28 mouse cellular contexts compared by ENCODE assay signal in genomic region chr9:94133682-94134081, GRCm38 (mm10).
"Had no signal": no experiment of that assay in that cellular context is flagged by ENCODE, and none has a peak within 500 bp of the region (broad histone marks: within the 10 kb centered on the region; RNA-seq: fewer than 3 reads in every experiment).

No protein-coding gene starts in this region.

- H3K4me3 ChIP-seq: embryonic facial prominence, embryonic 10.5 days; embryonic facial prominence, embryonic 12.5 days; embryonic facial prominence, embryonic 13.5 days; embryonic facial prominence, embryonic 15.5 days; erythroblast, embryonic 14.5 days; forebrain, embryonic 10.5 days; forebrain, embryonic 12.5 days; forebrain, embryonic 13.5 days; forebrain, embryonic 15.5 days; gastrocnemius, adult 2 months had no signal

- DNase-seq: cerebellum, adult 2 months; cerebellum, adult 8-10 months; cerebellum, adult 9-10 months; cerebellum, adult 9-11 months; cerebellum, postnatal 10 days; cerebellum, postnatal 14 days; cerebellum, postnatal 25 days; cerebellum, postnatal 36 days; embryo, embryonic 11 days; forebrain, postnatal 0 days; gastrocnemius, adult 2 months; gastrocnemius, postnatal 10 days; gastrocnemius, postnatal 14 days; gastrocnemius, postnatal 25 days; gastrocnemius, postnatal 36 days; heart, adult 11 months; heart, adult 18-20 months had no signal

- H3K27ac ChIP-seq: embryonic facial prominence, embryonic 10.5 days; embryonic facial prominence, embryonic 12.5 days; embryonic facial prominence, embryonic 13.5 days; embryonic facial prominence, embryonic 15.5 days; forebrain, embryonic 10.5 days; forebrain, embryonic 12.5 days; forebrain, embryonic 13.5 days; forebrain, embryonic 15.5 days; gastrocnemius, adult 2 months had no signal

- H3K9me3 ChIP-seq: embryonic facial prominence, embryonic 10.5 days; embryonic facial prominence, embryonic 12.5 days; embryonic facial prominence, embryonic 13.5 days; embryonic facial prominence, embryonic 15.5 days; forebrain, embryonic 10.5 days; forebrain, embryonic 12.5 days; forebrain, embryonic 13.5 days; forebrain, embryonic 15.5 days had no signal

- H3K36me3 ChIP-seq: embryonic facial prominence, embryonic 10.5 days; embryonic facial prominence, embryonic 12.5 days; embryonic facial prominence, embryonic 13.5 days; embryonic facial prominence, embryonic 15.5 days; forebrain, embryonic 10.5 days; forebrain, embryonic 12.5 days; forebrain, embryonic 15.5 days had no signal

- H3K4me2 ChIP-seq: embryonic facial prominence, embryonic 12.5 days; embryonic facial prominence, embryonic 13.5 days; embryonic facial prominence, embryonic 15.5 days; forebrain, embryonic 12.5 days; forebrain, embryonic 13.5 days; forebrain, embryonic 15.5 days had no signal

- H3K27me3 ChIP-seq: embryonic facial prominence, embryonic 12.5 days; embryonic facial prominence, embryonic 13.5 days; embryonic facial prominence, embryonic 15.5 days; forebrain, embryonic 12.5 days; forebrain, embryonic 13.5 days; forebrain, embryonic 15.5 days had no signal

- H3K9ac ChIP-seq: embryonic facial prominence, embryonic 12.5 days; embryonic facial prominence, embryonic 13.5 days; embryonic facial prominence, embryonic 15.5 days; forebrain, embryonic 12.5 days; forebrain, embryonic 13.5 days; forebrain, embryonic 15.5 days; forebrain, postnatal 0 days had no signal

- H3K4me1 ChIP-seq: embryonic facial prominence, embryonic 10.5 days; embryonic facial prominence, embryonic 12.5 days; embryonic facial prominence, embryonic 13.5 days; embryonic facial prominence, embryonic 15.5 days; forebrain, embryonic 10.5 days; forebrain, embryonic 12.5 days; forebrain, embryonic 13.5 days; forebrain, embryonic 15.5 days had no signal

- ATAC-seq: forebrain, embryonic 13.5 days; forebrain, embryonic 14.5 days; forebrain, embryonic 15.5 days; forebrain, embryonic 16.5 days; forebrain, postnatal 0 days had no signal
